Mouse (Mus musculus) liver, postnatal 0 days (tissue): ENCODE data around the gene Gm10490.
"Not testable (repeated sequence)": the region's sequence is repeated elsewhere in the genome, so short reads cannot be mapped to it uniquely, and the experiment has no call there.

Experiments
- CTCF ChIP-seq: sonication (generic); IDR thresholded peaks from 2 replicates; pipeline ENCODE4 v1.5.1; 2016; ENCODE audit warnings: antibody characterized with exemption, low read depth
- EP300 ChIP-seq: IDR thresholded peaks from 2 replicates; pipeline ENCODE4 v1.6.1; 2016; ENCODE audit warnings: antibody characterized with exemption, low read depth, mild to moderate bottlenecking

DNA sequence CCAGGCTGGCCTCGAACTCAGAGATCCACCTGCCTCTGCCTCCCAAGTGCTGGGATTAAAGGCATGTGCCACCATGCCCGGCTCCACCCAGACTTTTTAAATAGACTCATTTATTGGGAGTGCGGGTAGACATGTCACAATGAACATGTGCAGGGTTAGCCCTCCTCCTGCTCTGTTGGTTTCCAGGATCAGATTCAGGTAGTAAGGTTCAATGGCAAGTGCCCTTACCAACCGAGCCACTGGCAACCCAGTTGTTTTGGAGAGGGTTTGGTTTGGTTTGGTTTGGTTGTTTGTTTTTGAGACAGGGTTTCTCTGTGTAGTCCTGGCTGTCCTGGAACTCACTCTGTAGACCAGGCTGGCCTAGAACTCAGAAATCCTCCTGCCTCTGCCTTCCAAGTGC, at the start of gene Gm10490:
- not testable (repeated sequence) for TF ChIP-seq CTCF, EP300
